In genomic region chr5:34410819-34411218, GRCm38 (mm10) we compare ENCODE assay signal across 21 mouse cellular contexts. TPM values are rescaled to one million over a fixed set of nuclear protein-coding genes. Genes with fewer than 3 reads are reported as not detected.
DNase-seq lines count a peak whose midpoint lies in the region; ATAC-seq and TF ChIP-seq lines count a peak whose summit lies in the region.
"Had no signal": no experiment of that assay in that cellular context is flagged by ENCODE, and none has a peak within 500 bp of the region (broad histone marks: within the 10 kb centered on the region; RNA-seq: fewer than 3 reads in every experiment).

No protein-coding gene starts in this region.

- no peak overlapping the region for H3K9ac ChIP-seq in heart, embryonic 13.5 days
- no peak overlapping the region for H3K9ac ChIP-seq in liver, adult 2 months (ENCODE audit: low read depth, low read length)
- no peak overlapping the region for H3K9ac ChIP-seq in liver, embryonic 13.5 days
- H3K9ac ChIP-seq: hindbrain, embryonic 13.5 days; liver, embryonic 14.5 days; lung, embryonic 14.5 days; midbrain, embryonic 13.5 days had no signal

- peaks cover 21% of the 10 kb centered on the region; the same call in 1 of the 2 replicates for H3K79me2 ChIP-seq in liver, adult 2 months (ENCODE audit: control insufficient read depth, insufficient read depth, low read length)

- DNase-seq in cerebellum, adult 2 months = peak in 1 of 2 experiments; percentile 43
- DNase-seq in cerebellum, adult 9-10 months = no peak
- no peak for DNase-seq in heart, adult 8-10 months (ENCODE audit: low spot score)
- peak; percentile 44 for DNase-seq in liver, adult 2 months (ENCODE audit: extremely low read depth, low read depth, low spot score)
- no peak for DNase-seq in liver
- peak; percentile 1 for DNase-seq in liver, embryonic 13.5 days
- no peak for DNase-seq in right cerebral cortex, postnatal 4 days
- DNase-seq: adrenal gland, postnatal 25 days; cerebellum, adult 11-12 months; heart, postnatal 4 days; kidney, adult 9 months; kidney, postnatal 14 days; lung, embryonic 14.5 days; lung, postnatal 14 days had no signal

- TF ChIP-seq POLR2A in cerebellum, adult 2 months (IDR thresholded peaks at IDR 0.05; ENCODE audit: borderline replicate concordance, insufficient read depth, low read length) = no peak
- TF ChIP-seq POLR2A in liver, adult 2 months (IDR thresholded peaks at IDR 0.05; ENCODE audit: extremely low read depth, insufficient read depth, low read length) = no peak

- peaks cover 14% of the 10 kb centered on the region for H3K36me3 ChIP-seq in heart, embryonic 13.5 days
- H3K36me3 ChIP-seq in liver, adult 2 months (ENCODE audit: control insufficient read depth, insufficient read depth, low read length) = peaks cover 6% of the 10 kb centered on the region; the same call in 1 of the 2 replicates
- H3K36me3 ChIP-seq in liver, embryonic 13.5 days = peaks cover 9% of the 10 kb centered on the region; the same call in 1 of the 2 replicates
- H3K36me3 ChIP-seq: hindbrain, embryonic 13.5 days; midbrain, embryonic 13.5 days had no signal

- H3K4me1 ChIP-seq in cerebellum, adult 2 months (ENCODE audit: control insufficient read depth, insufficient read depth, low read length) = peaks cover 4% of the 10 kb centered on the region
- H3K4me1 ChIP-seq in heart, embryonic 13.5 days = peaks cover 47% of the 10 kb centered on the region
- H3K4me1 ChIP-seq in liver, adult 2 months (ENCODE audit: control insufficient read depth, insufficient read depth, low read length) = peaks cover 23% of the 10 kb centered on the region
- H3K4me1 ChIP-seq in liver, embryonic 13.5 days (replicated peaks) = peaks cover 18% of the 10 kb centered on the region

- TF ChIP-seq CTCF in cerebellum, adult 2 months (IDR thresholded peaks at IDR 0.05; ENCODE audit: borderline replicate concordance, insufficient read depth, low read depth, low read length) = no peak
- TF ChIP-seq CTCF in liver, adult 2 months (IDR thresholded peaks at IDR 0.05; ENCODE audit: low read depth, low read length) = no peak

- no peak overlapping the region for H3K4me2 ChIP-seq in heart, embryonic 13.5 days
- H3K4me2 ChIP-seq in liver, embryonic 13.5 days = no peak overlapping the region
- H3K4me2 ChIP-seq: hindbrain, embryonic 13.5 days; lung, embryonic 14.5 days; midbrain, embryonic 13.5 days had no signal

- peak overlapping the region; percentile 19 for H3K4me3 ChIP-seq in cerebellum, adult 2 months (replicated peaks; ENCODE audit: insufficient read depth, low read depth, low read length)
- H3K4me3 ChIP-seq in heart, embryonic 13.5 days = no peak overlapping the region
- H3K4me3 ChIP-seq in liver, adult 2 months (ENCODE audit: insufficient read depth, low read depth, low read length) = no peak overlapping the region
- no peak overlapping the region for H3K4me3 ChIP-seq in liver, embryonic 13.5 days (replicated peaks)
- H3K4me3 ChIP-seq: erythroblast, embryonic 14.5 days; hindbrain, embryonic 13.5 days; midbrain, embryonic 13.5 days had no signal

- no peak overlapping the region for H3K27ac ChIP-seq in cerebellum, adult 2 months (ENCODE audit: insufficient read depth, low read length)
- H3K27ac ChIP-seq in heart, embryonic 13.5 days (replicated peaks) = peak overlapping the region; percentile 10; the same call in 1 of the 2 replicates
- no peak overlapping the region for H3K27ac ChIP-seq in liver, adult 2 months (replicated peaks; ENCODE audit: insufficient read depth, low read depth, low read length)
- H3K27ac ChIP-seq in liver, embryonic 13.5 days = no peak overlapping the region; the same call in 1 of the 2 replicates
- H3K27ac ChIP-seq: hindbrain, embryonic 13.5 days; liver, embryonic 14.5 days; midbrain, embryonic 13.5 days had no signal

- no peaks in the 10 kb centered on the region for H3K9me3 ChIP-seq in heart, embryonic 13.5 days
- no peaks in the 10 kb centered on the region for H3K9me3 ChIP-seq in liver, embryonic 13.5 days (replicated peaks)
- H3K9me3 ChIP-seq: hindbrain, embryonic 13.5 days; midbrain, embryonic 13.5 days had no signal

- no peaks in the 10 kb centered on the region for H3K27me3 ChIP-seq in cerebellum, adult 2 months (ENCODE audit: control insufficient read depth, insufficient read depth, low read length)
- H3K27me3 ChIP-seq in heart, embryonic 13.5 days (replicated peaks) = no peaks in the 10 kb centered on the region
- no peaks in the 10 kb centered on the region for H3K27me3 ChIP-seq in liver, adult 2 months (ENCODE audit: control insufficient read depth, insufficient read depth, low read length)
- no peaks in the 10 kb centered on the region for H3K27me3 ChIP-seq in liver, embryonic 13.5 days
- H3K27me3 ChIP-seq: hindbrain, embryonic 13.5 days; midbrain, embryonic 13.5 days had no signal

- 38% methylated on average over 4 of the region's 4 CpGs for WGBS in cerebellum, adult 2 months
- WGBS in heart, embryonic 13.5 days = 35% methylated on average over 4 of the region's 4 CpGs
- 53% methylated on average over 4 of the region's 4 CpGs for WGBS in liver, adult 2 months
- 41% methylated on average over 4 of the region's 4 CpGs for WGBS in liver, embryonic 13.5 days (ENCODE audit: insufficient replicate concordance)

- ATAC-seq in heart, embryonic 13.5 days (ENCODE audit: extremely low read depth, insufficient number of reproducible peaks, low FRiP score, low TSS enrichment) = no peak
- no peak for ATAC-seq in liver, embryonic 13.5 days (ENCODE audit: low read depth)
- ATAC-seq: forebrain, embryonic 16.5 days; intestine, embryonic 16.5 days; midbrain, embryonic 13.5 days had no signal

RNA-seq across cellular contexts. Expression of gene Fam193a, which starts 41.1 kb away (rescaled TPM):
- polyA plus RNA-seq in cerebellum, adult 2 months (2012; rRNA removed) = 45.5 and 52.2 TPM in 2 replicates
- polyA plus RNA-seq in heart, embryonic 13.5 days (2015; fragmentation: Nextera tagmentation; extraction: Ambion mirVana) = 7.5 and 7.8 TPM in 2 replicates
- 10 to 100 TPM; 21.1 to 26.8 (median 23.3) TPM for total RNA-seq in heart, adult 8-10 months (2022)
- total RNA-seq in liver, adult 2 months (2014; rRNA removed) = 10.2 and 12.6 TPM in 2 replicates
- 16.4 and 22.6 TPM in 2 replicates for polyA plus RNA-seq in liver, adult 2 months (2012; rRNA removed)
- polyA plus RNA-seq in liver, embryonic 13.5 days (2015; fragmentation: Nextera tagmentation; extraction: Ambion mirVana) = 3.8 and 3.9 TPM in 2 replicates

Comparison
In these comparisons a context has a peak if more than half of its experiments do, and no peak if none do; other contexts are left out.
1. DNase-seq: peak in liver, adult 2 months (single experiment) and liver, embryonic 13.5 days (single experiment); none in cerebellum, adult 9-10 months (single experiment), heart, adult 8-10 months (single experiment), liver (single experiment) and right cerebral cortex, postnatal 4 days (single experiment).